Mouse (Mus musculus) kidney, adult 2 months (tissue): ENCODE measurements around the gene Ubxn6.

Source experiments
- CTCF ChIP-seq: fragments of 200-500 bp; conservative IDR thresholded peaks from 2 replicates; pipeline ENCODE4 v1.5.1; 2011; ENCODE audit warnings: low read depth, mild to moderate bottlenecking, control low read depth, low read length, moderate library complexity, mixed read lengths; ENCODE audit not compliant: insufficient read depth, insufficient read length
- POLR2A ChIP-seq: fragments of 200-500 bp; IDR thresholded peaks from one replicate; pipeline ENCODE4 v1.6.1; 2011; ENCODE audit warnings: low read depth, low read length, control low read depth

GRCm38 (mm10) chr17:56121826-56122225 is 47.0 kb upstream of the Ubxn6 start, which contains the start of gene Lrg1:
- TF ChIP-seq CTCF (no peak), POLR2A (no peak)
